Mouse (Mus musculus) hindbrain, postnatal 0 days (tissue): ENCODE data around the gene Grb14. TPM values are rescaled to one million over a fixed set of nuclear protein-coding genes. Genes with fewer than 3 reads are reported as not detected.

Source experiments
- ATAC-seq: fragments of 200-750 bp; cut with Nextera tagmentation; 2 replicates; pipeline ENCODE4 v1.8.0; 2017; ENCODE audit warnings: mild to moderate bottlenecking, moderate TSS enrichment, moderate library complexity
- DNase-seq: peaks from one replicate; pipeline ENCODE4 v3.0.0-alpha.2; 2015; ENCODE audit warnings: low spot score
- H3K27ac ChIP-seq: fragments of 300-500 bp; sonication (generic); 2 replicates; pipeline ENCODE4 v1.5.1; 2014; ENCODE audit warnings: mild to moderate bottlenecking
- H3K27me3 ChIP-seq: fragments of 300-500 bp; sonication (generic); 2 replicates; pipeline ENCODE4 v1.6.1; 2014; ENCODE audit warnings: low read length, mixed read lengths; ENCODE audit not compliant: insufficient read depth
- H3K36me3 ChIP-seq: fragments of 300-500 bp; sonication (generic); 2 replicates; pipeline ENCODE4 v1.6.1; 2014; ENCODE audit warnings: low read length, mixed read lengths; ENCODE audit not compliant: insufficient read depth
- H3K4me1 ChIP-seq: fragments of 300-500 bp; sonication (generic); 2 replicates; pipeline ENCODE4 v1.6.1; 2014; ENCODE audit warnings: antibody characterized with exemption, low read length, mixed read lengths; ENCODE audit not compliant: insufficient read depth
- H3K4me2 ChIP-seq: fragments of 300-500 bp; sonication (generic); 2 replicates; pipeline ENCODE4 v1.6.1; 2014; ENCODE audit warnings: low read depth, mild to moderate bottlenecking, low read length, moderate library complexity, mixed read lengths
- H3K4me3 ChIP-seq: fragments of 300-500 bp; sonication (generic); 2 replicates; pipeline ENCODE4 v1.5.1; 2014; ENCODE audit warnings: low read length
- H3K9ac ChIP-seq: fragments of 300-500 bp; sonication (generic); replicated peaks from 2 replicates; pipeline ENCODE4 v1.6.1; 2014; ENCODE audit warnings: mild to moderate bottlenecking, low read length, moderate library complexity, mixed read lengths
- H3K9me3 ChIP-seq: fragments of 300-500 bp; sonication (generic); 2 replicates; pipeline ENCODE4 v1.6.1; 2016; ENCODE audit warnings: low read length, mixed read lengths
- CTCF ChIP-seq: IDR thresholded peaks from 2 replicates; pipeline ENCODE4 v1.5.1; 2016; ENCODE audit warnings: antibody characterized with exemption, control low read depth, low read depth
- WGBS: fragments of 180-500 bp; shearing (Covaris S2); extraction: QIAGEN DNeasy Blood & Tissue Kit; methylation state at CpG from one replicate; pipeline ENCODE4 v1.1.7; 2014; 5-methylcytosine and 5-hydroxymethylcytosine counted together
- polyA plus RNA-seq: library from polyadenylated mRNA; unstranded; fragments of >200 nt; fragmentation: Nextera tagmentation; extraction: Ambion mirVana; gene quantifications from 2 replicates; pipeline ENCODE4 v1.2.1, GENCODE M21; 2015
- total RNA-seq: library from RNA; depleted of rRNA; stranded (reverse); fragments of >200 nt; gene quantifications from 2 replicates; pipeline ENCODE4 v1.2.3, GENCODE M21; 2014

Gene Grb14
- total and polyA plus RNA-seq, 2 experiments from 2014 or later = 18.5 to 30.0 TPM

- DNase-seq = no peak
- H3K27ac ChIP-seq = no peak overlapping the region
- H3K36me3 ChIP-seq = no peaks in the 10 kb centered on the region
- no peaks in the 10 kb centered on the region for H3K9me3 ChIP-seq
- no peak for ATAC-seq
- no peak overlapping the region for H3K4me3 ChIP-seq
- H3K27me3 ChIP-seq = no peaks in the 10 kb centered on the region
- H3K9ac ChIP-seq = no peak overlapping the region
- no peaks in the 10 kb centered on the region for H3K4me1 ChIP-seq
- no peak for TF ChIP-seq CTCF
- H3K4me2 ChIP-seq = no peak overlapping the region
These were observed 19.7 kb downstream of the Grb14 start for GRCm38 (mm10) chr2:65005044-65005443.

- ATAC-seq (no peak), DNase-seq (peak; percentile 20)
- Histone ChIP-seq H3K4me2 (no peak overlapping the region), H3K4me3 (no peak overlapping the region), H3K27ac (no peak overlapping the region), H3K9me3 (no peaks in the 10 kb centered on the region), H3K27me3 (no peaks in the 10 kb centered on the region), H3K36me3 (no peaks in the 10 kb centered on the region), H3K9ac (no peak overlapping the region), H3K4me1 (no peaks in the 10 kb centered on the region)
- TF ChIP-seq CTCF = peak; percentile 34
- 53% methylated on average over 2 of the region's 2 CpGs for WGBS
These were observed 21.4 kb downstream of the Grb14 start for GRCm38 (mm10) chr2:65003433-65003832.

- no peak for TF ChIP-seq CTCF
- DNase-seq = no peak
- Histone ChIP-seq H3K9ac (no peak overlapping the region), H3K4me3 (no peak overlapping the region), H3K4me1 (no peaks in the 10 kb centered on the region), H3K36me3 (no peaks in the 10 kb centered on the region), H3K27me3 (no peaks in the 10 kb centered on the region), H3K4me2 (no peak overlapping the region), H3K27ac (no peak overlapping the region), H3K9me3 (no peaks in the 10 kb centered on the region)
- 97% methylated on average over 3 of the region's 3 CpGs for WGBS
- ATAC-seq = no peak
These were observed 22.2 kb downstream of the Grb14 start for GRCm38 (mm10) chr2:65002631-65003030.

GRCm38 (mm10) chr2:64995048-64995447 lies 29.7 kb downstream of the Grb14 start:
- no peak for ATAC-seq
- Histone ChIP-seq H3K9ac (no peak overlapping the region), H3K9me3 (no peaks in the 10 kb centered on the region), H3K27ac (no peak overlapping the region), H3K4me3 (no peak overlapping the region), H3K27me3 (no peaks in the 10 kb centered on the region), H3K4me1 (no peaks in the 10 kb centered on the region), H3K4me2 (no peak overlapping the region), H3K36me3 (no peaks in the 10 kb centered on the region)
- TF ChIP-seq CTCF = no peak
- no peak for DNase-seq
- 86% methylated on average over 2 of the region's 2 CpGs for WGBS

- no peak for ATAC-seq
- no peak for DNase-seq
- H3K27me3 ChIP-seq = no peaks in the 10 kb centered on the region
- no peaks in the 10 kb centered on the region for H3K9me3 ChIP-seq
- no peak overlapping the region for H3K4me2 ChIP-seq
- WGBS = 95% methylated on average over 2 of the region's 2 CpGs
- no peak for TF ChIP-seq CTCF
- no peak overlapping the region for H3K4me3 ChIP-seq
- no peaks in the 10 kb centered on the region for H3K4me1 ChIP-seq
- H3K9ac ChIP-seq = no peak overlapping the region
- H3K36me3 ChIP-seq = no peaks in the 10 kb centered on the region
- no peak overlapping the region for H3K27ac ChIP-seq
These were observed 35.2 kb downstream of the Grb14 start for GRCm38 (mm10) chr2:64989426-64990187.

- Histone ChIP-seq H3K4me1 (no peaks in the 10 kb centered on the region), H3K9ac (no peak overlapping the region), H3K27me3 (no peaks in the 10 kb centered on the region), H3K4me2 (no peak overlapping the region), H3K27ac (no peak overlapping the region), H3K4me3 (no peak overlapping the region), H3K36me3 (no peaks in the 10 kb centered on the region), H3K9me3 (no peaks in the 10 kb centered on the region)
- no peak for ATAC-seq
- DNase-seq = no peak
- 76% methylated on average over 3 of the region's 3 CpGs for WGBS
- no peak for TF ChIP-seq CTCF
These were observed 37.0 kb downstream of the Grb14 start for GRCm38 (mm10) chr2:64987782-64988181.

GRCm38 (mm10) chr2:64975546-64975945 lies 49.2 kb downstream of the Grb14 start:
- H3K27ac ChIP-seq = no peak overlapping the region
- no peaks in the 10 kb centered on the region; the same call in 1 of the 2 replicates for H3K4me1 ChIP-seq
- TF ChIP-seq CTCF = no peak
- no peak overlapping the region for H3K4me3 ChIP-seq
- WGBS = 70% methylated on average over 5 of the region's 5 CpGs
- no peaks in the 10 kb centered on the region for H3K27me3 ChIP-seq
- no peak overlapping the region for H3K4me2 ChIP-seq
- H3K9ac ChIP-seq = no peak overlapping the region
- H3K9me3 ChIP-seq = no peaks in the 10 kb centered on the region
- no peaks in the 10 kb centered on the region for H3K36me3 ChIP-seq
- DNase-seq (no peak), ATAC-seq (no peak)
